Mouse (Mus musculus) right cerebral cortex, postnatal 36 days (tissue): ENCODE measurements around the gene Ina.
A peak's percentile ranks its signal among the peaks of the same experiment; 100 is the strongest.
"Not testable (repeated sequence)": the region's sequence is repeated elsewhere in the genome, so short reads cannot be mapped to it uniquely, and the experiment has no call there.

Source experiments
- DNase-seq, 2 experiments: peaks; one replicate each; pipeline ENCODE4 v3.0.0; 2022; ENCODE audit warnings: low spot score in 2 of 2, mixed read lengths in 1 of 2

Ina gene

GRCm38 (mm10) chr19:47014447-47015381, at the start of gene Ina, which contains the start of gene Nt5c2:
Ina (plus strand) TSS chr19:47014698.
Nt5c2 (minus strand) TSS chr19:47015153.
- DNase-seq, result peak; percentile 59 to 67

GRCm38 (mm10) chr19:46965496-46965895, 49.0 kb upstream of the Ina start:
- no peak for DNase-seq

GRCm38 (mm10) chr19:46966330-46966729, 48.2 kb upstream of the Ina start:
- no peak for DNase-seq

- no peak for DNase-seq
Observed at GRCm38 (mm10) chr19:46967861-46968260, 46.6 kb upstream of the Ina start.

- no peak for DNase-seq
Observed at GRCm38 (mm10) chr19:46968833-46969232, 45.7 kb upstream of the Ina start.

- no peak for DNase-seq
Observed at GRCm38 (mm10) chr19:46969286-46969985, 45.1 kb upstream of the Ina start.

- no peak for DNase-seq
Observed at GRCm38 (mm10) chr19:46970121-46970729, 44.3 kb upstream of the Ina start.

GRCm38 (mm10) chr19:46971051-46971689, 43.3 kb upstream of the Ina start:
- DNase-seq, result no peak

- no peak for DNase-seq
Observed at GRCm38 (mm10) chr19:46971712-46972111, 42.8 kb upstream of the Ina start.

- no peak for DNase-seq
Observed at GRCm38 (mm10) chr19:46972159-46972558, 42.3 kb upstream of the Ina start.

- DNase-seq, result no peak
Observed at GRCm38 (mm10) chr19:46975565-46975964, 38.9 kb upstream of the Ina start.

GRCm38 (mm10) chr19:46975997-46976396, 38.5 kb upstream of the Ina start:
- no peak for DNase-seq

- DNase-seq, result no peak
Observed at GRCm38 (mm10) chr19:46976743-46977142, 37.8 kb upstream of the Ina start.

- no peak for DNase-seq
Observed at GRCm38 (mm10) chr19:46977460-46977859, 37.0 kb upstream of the Ina start.

- not testable (repeated sequence) for DNase-seq
Observed at GRCm38 (mm10) chr19:46978069-46978468, 36.4 kb upstream of the Ina start.

GRCm38 (mm10) chr19:46978920-46979780, 35.3 kb upstream of the Ina start:
- no peak for DNase-seq

- DNase-seq, result no peak
Observed at GRCm38 (mm10) chr19:46979781-46980105, 34.8 kb upstream of the Ina start.

GRCm38 (mm10) chr19:46981462-46981861, 33.0 kb upstream of the Ina start:
- no peak for DNase-seq

GRCm38 (mm10) chr19:46983352-46983965, 31.0 kb upstream of the Ina start:
- no peak for DNase-seq

GRCm38 (mm10) chr19:46983966-46984380, 30.5 kb upstream of the Ina start:
- DNase-seq, result no peak
